Mouse (Mus musculus) lung, embryonic 16.5 days (tissue): ENCODE data around the gene Dsn1. TPM values are rescaled to one million over a fixed set of nuclear protein-coding genes. Genes with fewer than 3 reads are reported as not detected.

ENCODE experiments used
- ATAC-seq: fragments of 200-750 bp; cut with Nextera tagmentation; 2 replicates; pipeline ENCODE4 v1.8.0; 2017; ENCODE audit warnings: low read depth, mild to moderate bottlenecking, moderate library complexity
- H3K27ac ChIP-seq: fragments of 300-500 bp; sonication (generic); 2 replicates; pipeline ENCODE4 v1.5.1; 2014; ENCODE audit warnings: mild to moderate bottlenecking, control low read depth, low read length
- H3K27me3 ChIP-seq: fragments of 300-500 bp; sonication (generic); 2 replicates; pipeline ENCODE4 v1.6.1; 2014; ENCODE audit warnings: low read depth, low read length, mixed read lengths; ENCODE audit not compliant: control insufficient read depth, insufficient read depth
- H3K36me3 ChIP-seq: fragments of 300-500 bp; sonication (generic); 2 replicates; pipeline ENCODE4 v1.6.1; 2014; ENCODE audit warnings: low read length; ENCODE audit not compliant: control insufficient read depth, insufficient read depth
- H3K4me1 ChIP-seq: fragments of 300-500 bp; sonication (generic); replicated peaks from 2 replicates; pipeline ENCODE4 v1.6.1; 2014; ENCODE audit warnings: low read length, mixed read lengths; ENCODE audit not compliant: control insufficient read depth, insufficient read depth
- H3K4me2 ChIP-seq: fragments of 300-500 bp; sonication (generic); 2 replicates; pipeline ENCODE4 v1.6.1; 2014; ENCODE audit warnings: low read depth, low read length, control low read depth
- H3K4me3 ChIP-seq: fragments of 300-500 bp; sonication (generic); 2 replicates; pipeline ENCODE4 v1.5.1; 2014; ENCODE audit warnings: mild to moderate bottlenecking, low read length, control low read depth
- H3K9ac ChIP-seq: fragments of 300-500 bp; sonication (generic); 2 replicates; pipeline ENCODE4 v1.6.1; 2014; ENCODE audit warnings: low read length, control low read depth
- H3K9me3 ChIP-seq: fragments of 300-500 bp; sonication (generic); 2 replicates; pipeline ENCODE4 v1.6.1; 2016; ENCODE audit warnings: low read length; ENCODE audit not compliant: control insufficient read depth
- WGBS: fragments of 180-500 bp; shearing (Covaris S2); extraction: QIAGEN DNeasy Blood & Tissue Kit; methylation state at CpG from one replicate; pipeline ENCODE4 v1.1.7; 2014; 5-methylcytosine and 5-hydroxymethylcytosine counted together
- polyA plus RNA-seq: library from polyadenylated mRNA; unstranded; fragments of >200 nt; fragmentation: Nextera tagmentation; extraction: Ambion mirVana; gene quantifications from 2 replicates; pipeline ENCODE4 v1.2.1, GENCODE M21; 2015

Gene Dsn1
- polyA plus RNA-seq = 38.8 and 40.0 TPM in 2 replicates

DNA sequence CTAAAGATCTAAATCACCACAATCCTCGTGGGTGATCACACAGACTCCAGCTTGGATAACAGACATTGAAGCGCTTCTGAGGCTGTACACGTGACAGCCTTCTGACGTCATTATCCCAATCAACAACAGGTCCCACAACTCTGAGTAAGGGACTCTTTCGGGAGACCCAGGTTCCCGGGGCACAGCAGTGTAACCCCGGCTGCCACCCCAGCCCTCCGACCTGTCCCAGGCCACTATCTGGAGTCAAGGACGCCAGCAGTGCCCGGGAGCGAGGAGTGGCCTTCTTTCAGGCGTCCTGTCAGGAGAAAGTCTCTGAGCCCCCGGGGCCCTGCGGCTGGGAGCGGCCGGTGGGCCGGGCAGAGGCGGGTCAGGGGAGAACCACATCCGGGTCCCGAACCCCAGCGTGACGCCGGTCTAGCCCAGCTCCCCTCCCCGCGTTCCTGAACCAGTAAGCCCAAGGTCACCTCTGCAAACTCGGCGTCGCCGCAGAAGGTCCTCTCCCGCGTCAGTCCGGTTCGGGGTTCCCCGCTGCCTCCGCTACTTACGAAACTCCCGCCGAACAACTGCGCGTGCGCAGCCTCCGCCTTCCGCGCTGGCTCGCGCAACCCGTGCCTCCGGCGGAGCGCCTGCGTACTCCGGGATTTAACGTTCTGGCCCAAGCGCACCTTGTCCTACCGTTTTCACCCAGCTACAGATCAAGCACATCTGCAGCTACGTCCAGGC lies at the start of gene Dsn1:
Dsn1 (minus strand) TSS at position 644 of the 723 bp plus-strand sequence.
- under 1% methylated on average over 56 of the region's 56 CpGs for WGBS
- Histone ChIP-seq H3K27me3 (no peaks in the 10 kb centered on the region), H3K27ac (peak within 1 kb of the TSS; percentile 80), H3K9me3 (no peaks in the 10 kb centered on the region), H3K4me3 (peak within 1 kb of the TSS; percentile 76), H3K9ac (peak within 1 kb of the TSS; percentile 83), H3K4me2 (peak within 1 kb of the TSS; percentile 68), H3K36me3 (peaks cover 11% of the 10 kb centered on the region), H3K4me1 (peaks cover 13% of the 10 kb centered on the region)
- peak; percentile 83 for ATAC-seq

DNA sequence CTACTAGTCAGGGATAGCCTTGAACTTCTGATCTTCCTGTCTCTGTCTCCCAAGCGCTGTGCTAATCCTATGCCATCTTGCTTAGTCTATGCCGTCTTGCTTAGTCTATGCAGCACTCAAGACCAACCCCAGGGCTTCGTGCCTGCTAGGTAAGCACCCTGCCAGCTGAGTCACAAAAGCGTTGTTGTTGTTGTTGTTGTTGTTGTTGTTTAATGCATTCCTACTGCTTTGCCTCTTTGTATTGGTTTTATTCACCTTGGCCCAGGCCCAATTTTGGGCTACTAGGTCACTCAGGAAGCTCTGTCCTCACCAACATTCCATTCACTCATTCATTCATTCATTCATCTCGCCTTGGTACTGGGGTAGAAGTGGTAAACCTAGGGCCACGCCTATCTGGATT lies 48.8 kb upstream of the Dsn1 start:
- H3K4me1 ChIP-seq = peaks cover 36% of the 10 kb centered on the region
- no peak for ATAC-seq

GRCm38 (mm10) chr2:157054816-157055215 lies 47.9 kb upstream of the Dsn1 start:
- H3K9ac ChIP-seq = peak overlapping the region; percentile 47
- peaks cover 36% of the 10 kb centered on the region for H3K4me1 ChIP-seq
- WGBS = 46% methylated on average over 5 of the region's 5 CpGs
- H3K27ac ChIP-seq = peak overlapping the region; percentile 90
- peaks cover 12% of the 10 kb centered on the region for H3K36me3 ChIP-seq
- H3K4me3 ChIP-seq = no peak overlapping the region
- peak; percentile 52 for ATAC-seq
- H3K9me3 ChIP-seq = no peaks in the 10 kb centered on the region
- H3K4me2 ChIP-seq = no peak overlapping the region
- no peaks in the 10 kb centered on the region for H3K27me3 ChIP-seq

More for the DNA sequence above, 48.8 kb upstream of the Dsn1 start:
- 86% methylated on average over 6 of the region's 6 CpGs for WGBS
- peak overlapping the region; percentile 90 for H3K27ac ChIP-seq
- H3K4me3 ChIP-seq = no peak overlapping the region
- H3K27me3 ChIP-seq = no peaks in the 10 kb centered on the region
- H3K9me3 ChIP-seq = no peaks in the 10 kb centered on the region
- H3K9ac ChIP-seq = no peak overlapping the region
- H3K4me2 ChIP-seq = no peak overlapping the region
- H3K36me3 ChIP-seq = peaks cover 13% of the 10 kb centered on the region

DNA sequence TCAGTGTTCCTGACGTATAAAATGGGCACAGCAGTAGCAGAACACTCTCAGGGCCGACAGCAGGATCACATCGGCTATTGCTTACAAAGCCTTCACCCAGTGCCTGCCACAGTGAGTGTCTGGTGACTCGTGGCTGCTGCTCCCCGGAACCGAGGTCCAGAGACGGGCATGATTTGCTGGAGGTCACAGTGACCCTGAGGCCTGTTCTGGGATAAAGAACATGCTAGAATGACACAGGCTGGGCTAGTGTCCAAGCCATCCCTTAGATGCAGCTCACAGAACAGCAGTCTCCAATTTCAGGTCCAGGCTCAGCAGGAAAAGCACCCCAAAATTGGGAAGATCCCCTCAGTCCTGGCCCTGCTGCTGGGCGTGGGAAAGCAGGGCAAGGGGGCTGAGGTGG lies 47.3 kb upstream of the Dsn1 start:
- no peaks in the 10 kb centered on the region for H3K9me3 ChIP-seq
- no peak overlapping the region for H3K9ac ChIP-seq
- H3K4me3 ChIP-seq = no peak overlapping the region
- peaks cover 11% of the 10 kb centered on the region for H3K36me3 ChIP-seq
- peak; percentile 84 for ATAC-seq
- H3K27ac ChIP-seq = peak overlapping the region; percentile 90
- no peak overlapping the region for H3K4me2 ChIP-seq
- H3K4me1 ChIP-seq = peaks cover 34% of the 10 kb centered on the region
- WGBS = 58% methylated on average over 8 of the region's 8 CpGs
- H3K27me3 ChIP-seq = no peaks in the 10 kb centered on the region

DNA sequence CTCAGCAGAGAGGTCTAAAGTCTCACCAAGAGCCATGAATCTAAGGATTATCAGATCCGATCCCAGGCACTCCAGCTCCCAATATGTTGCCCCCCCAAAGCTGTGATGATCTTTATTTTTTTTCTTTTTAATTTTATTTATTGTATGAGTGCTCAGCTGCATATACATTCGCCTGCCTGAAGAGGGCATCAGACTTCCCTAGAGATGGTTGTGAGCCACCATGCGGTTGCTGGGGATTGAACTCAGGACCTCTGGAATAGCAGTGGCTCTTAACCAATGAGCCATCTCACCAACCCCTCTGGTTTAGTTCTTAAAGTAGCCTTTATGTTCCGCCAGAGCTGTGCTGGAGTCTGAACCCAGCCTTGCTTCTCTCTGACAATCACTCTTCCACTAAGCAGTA lies 46.8 kb upstream of the Dsn1 start:
- Histone ChIP-seq H3K9me3 (no peaks in the 10 kb centered on the region), H3K4me3 (no peak overlapping the region), H3K36me3 (peaks cover 11% of the 10 kb centered on the region), H3K27ac (peak overlapping the region; percentile 55; the same call in 1 of the 2 replicates), H3K27me3 (no peaks in the 10 kb centered on the region), H3K4me1 (peaks cover 32% of the 10 kb centered on the region), H3K4me2 (no peak overlapping the region), H3K9ac (no peak overlapping the region)
- no peak for ATAC-seq
- WGBS = 75% methylated on average over 4 of the region's 4 CpGs

- H3K4me1 ChIP-seq = peaks cover 27% of the 10 kb centered on the region
Measured at GRCm38 (mm10) chr2:157053124-157053523, 46.2 kb upstream of the Dsn1 start.

DNA sequence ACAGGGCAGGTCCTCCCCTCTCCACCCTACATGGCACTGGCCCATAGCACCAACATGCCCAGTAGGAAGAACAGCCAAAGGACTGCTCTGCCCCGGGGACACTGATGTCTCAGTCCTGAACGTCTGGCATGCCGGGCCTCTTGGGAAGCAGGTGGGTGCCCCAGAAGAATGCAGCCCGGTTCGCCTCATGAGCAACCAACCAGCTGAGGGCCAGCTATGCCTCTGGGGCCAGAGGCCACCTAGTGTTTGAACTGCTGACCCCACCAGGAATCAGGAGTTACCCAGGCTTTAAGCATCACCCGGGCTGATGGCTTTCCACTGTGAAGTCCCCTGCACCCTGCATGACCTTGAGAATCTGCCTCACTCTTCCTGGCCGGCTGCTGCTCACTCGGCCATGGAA lies 45.5 kb upstream of the Dsn1 start:
- H3K4me1 ChIP-seq = peaks cover 22% of the 10 kb centered on the region
- peaks cover 11% of the 10 kb centered on the region for H3K36me3 ChIP-seq
- H3K27me3 ChIP-seq = no peaks in the 10 kb centered on the region
- no peak overlapping the region for H3K4me3 ChIP-seq
- no peak overlapping the region for H3K4me2 ChIP-seq
- no peak for ATAC-seq
- no peak overlapping the region for H3K9ac ChIP-seq
- no peaks in the 10 kb centered on the region for H3K9me3 ChIP-seq
- H3K27ac ChIP-seq = no peak overlapping the region
- 64% methylated on average over 8 of the region's 8 CpGs for WGBS

More at GRCm38 (mm10) chr2:157053124-157053523, 46.2 kb upstream of the Dsn1 start:
- ATAC-seq = no peak
- Histone ChIP-seq H3K36me3 (peaks cover 11% of the 10 kb centered on the region), H3K9ac (no peak overlapping the region), H3K27ac (no peak overlapping the region), H3K4me3 (no peak overlapping the region), H3K4me2 (no peak overlapping the region), H3K9me3 (no peaks in the 10 kb centered on the region), H3K27me3 (no peaks in the 10 kb centered on the region)
- 94% methylated on average over 5 of the region's 5 CpGs for WGBS

GRCm38 (mm10) chr2:157049831-157050243 lies 42.9 kb upstream of the Dsn1 start:
- peaks cover 3% of the 10 kb centered on the region; the same call in 1 of the 2 replicates for H3K9me3 ChIP-seq
- H3K27ac ChIP-seq = no peak overlapping the region
- peaks cover 12% of the 10 kb centered on the region for H3K4me1 ChIP-seq
- H3K36me3 ChIP-seq = peaks cover 30% of the 10 kb centered on the region
- ATAC-seq = 0 out of 2 replicates have a peak, but pooled peaks have one; percentile 8
- H3K9ac ChIP-seq = no peak overlapping the region
- WGBS = 50% methylated on average over 8 of the region's 8 CpGs
- no peaks in the 10 kb centered on the region for H3K27me3 ChIP-seq
- no peak overlapping the region for H3K4me2 ChIP-seq
- H3K4me3 ChIP-seq = no peak overlapping the region

- Histone ChIP-seq H3K4me1 (peaks cover 6% of the 10 kb centered on the region), H3K9me3 (peaks cover 3% of the 10 kb centered on the region; the same call in 1 of the 2 replicates), H3K36me3 (peaks cover 39% of the 10 kb centered on the region), H3K27me3 (no peaks in the 10 kb centered on the region), H3K27ac (peak overlapping the region; percentile 59), H3K4me3 (no peak overlapping the region), H3K4me2 (no peak overlapping the region), H3K9ac (no peak overlapping the region)
- ATAC-seq = peak; percentile 55; the same call in 1 of the 2 replicates
- WGBS = 80% methylated on average over 13 of the region's 13 CpGs
Measured at GRCm38 (mm10) chr2:157048395-157049181, 41.6 kb upstream of the Dsn1 start.
